Mouse (Mus musculus): ENCODE results near the gene Gm7534. TPM values are rescaled to one million over a fixed set of nuclear protein-coding genes. Genes with fewer than 3 reads are reported as not detected.
"Not testable (repeated sequence)": the region's sequence is repeated elsewhere in the genome, so short reads cannot be mapped to it uniquely, and the experiment has no call there.

Gene Gm7534
- total RNA-seq, 2 experiments from 2014 or later: not detected

GRCm38 (mm10) chr4:134144297-134144696 lies 58.5 kb downstream of the Gm7534 start:
- DNase-seq (ENCODE audit: low spot score in 2 of 2): not testable (repeated sequence)

Other genes starting within 250 kb of the Gm7534 start
- gene Hmgn2, start 234.4 kb downstream of the Gm7534 start, total RNA-seq (2021): 100 to 1,000 TPM; 497 to 511 TPM
- gene Dhdds, start 202.1 kb downstream of the Gm7534 start, total RNA-seq (2021): 10 to 100 TPM; 42.9 to 46.3 TPM
- gene Lin28a, start 184.2 kb downstream of the Gm7534 start, total RNA-seq (2021): under 1 TPM; 0.50 to 0.73 TPM
- gene Zfp683, start 149.2 kb downstream of the Gm7534 start, total RNA-seq (2021): not detected
- gene Crybg2, start 142.2 kb downstream of the Gm7534 start, total RNA-seq (2021): under 1 TPM; 0.25 to 0.28 TPM
- gene Cd52, start 107.9 kb downstream of the Gm7534 start, total RNA-seq (2021): 10 to 100 TPM; 10.1 to 14.4 TPM
- gene Ubxn11, start 100.4 kb downstream of the Gm7534 start, total RNA-seq (2021): 10 to 100 TPM in 1 of 2 experiments, 1 to 10 TPM in 1; 9.4 to 13.4 TPM
- gene Sh3bgrl3, start 74.2 kb downstream of the Gm7534 start, total RNA-seq (2021): 100 to 1,000 TPM; 108 to 111 TPM
- gene Cep85, start 15.9 kb downstream of the Gm7534 start, total RNA-seq (2021): 10 to 100 TPM; 26.1 to 26.6 TPM
- gene Catsper4, start 24.4 kb upstream of the Gm7534 start, total RNA-seq (2021): not detected
- 1 to 10 TPM in 1 of 2 experiments, under 1 TPM in 1; 0.34 to 3.0 TPM for gene Cnksr1, start 35.4 kb upstream of the Gm7534 start, total RNA-seq (2021)
- not detected for gene E130218I03Rik, start 40.7 kb upstream of the Gm7534 start, total RNA-seq (2021)
- 10 to 100 TPM; 11.3 to 12.5 TPM for gene Zfp593, start 42.6 kb upstream of the Gm7534 start, total RNA-seq (2021)
- gene Gm30191, start 43.9 kb upstream of the Gm7534 start, total RNA-seq (2021): not detected
- 10 to 100 TPM in 1 of 2 experiments, 1 to 10 TPM in 1; 9.4 to 10.8 TPM for gene Grrp1, start 51.1 kb upstream of the Gm7534 start, total RNA-seq (2021)
- gene Pdik1l, start 84.9 kb upstream of the Gm7534 start, total RNA-seq (2021): 10 to 100 TPM; 23.2 to 24.5 TPM
- 1 to 10 TPM in 1 of 2 experiments, under 1 TPM in 1; 0.56 to 2.1 TPM for gene Trim63, start 112.1 kb upstream of the Gm7534 start, total RNA-seq (2021)
- gene Slc30a2, start 140.2 kb upstream of the Gm7534 start, total RNA-seq (2021): 10 to 100 TPM; 33.4 to 35.2 TPM
- gene Extl1, start 180.8 kb upstream of the Gm7534 start, total RNA-seq (2021): 1 to 10 TPM; 1.4 to 1.5 TPM
- gene Pafah2, start 193.3 kb upstream of the Gm7534 start, total RNA-seq (2021): 10 to 100 TPM; 13.9 to 14.9 TPM